Mouse (Mus musculus) brain, embryonic 14.5 days (tissue): ENCODE data around the gene Olfr1293-ps. TPM values are rescaled to one million over a fixed set of nuclear protein-coding genes. Genes with fewer than 3 reads are reported as not detected.

Experiments
- DNase-seq: peaks from one replicate; pipeline ENCODE4 v3.0.0-alpha.2; 2011; ENCODE audit warnings: low read depth
- CTCF ChIP-seq: fragments of 200-500 bp; IDR thresholded peaks from 2 replicates; pipeline ENCODE4 v1.5.1; 2012; ENCODE audit warnings: inconsistent platforms, mild to moderate bottlenecking, moderate library complexity, borderline replicate concordance; ENCODE audit not compliant: insufficient read depth, insufficient read length; ENCODE audit errors: extremely low read depth
- POLR2A ChIP-seq: fragments of 200-500 bp; IDR thresholded peaks from 2 replicates; pipeline ENCODE4 v1.6.1; 2012; ENCODE audit warnings: mild to moderate bottlenecking, inconsistent platforms, borderline replicate concordance; ENCODE audit not compliant: poor library complexity, insufficient read depth, insufficient read length, severe bottlenecking; ENCODE audit errors: extremely low read depth
- polyA plus RNA-seq: library from polyadenylated mRNA; depleted of rRNA; stranded (reverse); fragments of >200 nt; gene quantifications from 2 replicates; pipeline ENCODE4 v1.2.3, GENCODE M21; 2012; rRNA removed

Gene Olfr1293-ps
- not detected in 2 replicates for polyA plus RNA-seq

DNA sequence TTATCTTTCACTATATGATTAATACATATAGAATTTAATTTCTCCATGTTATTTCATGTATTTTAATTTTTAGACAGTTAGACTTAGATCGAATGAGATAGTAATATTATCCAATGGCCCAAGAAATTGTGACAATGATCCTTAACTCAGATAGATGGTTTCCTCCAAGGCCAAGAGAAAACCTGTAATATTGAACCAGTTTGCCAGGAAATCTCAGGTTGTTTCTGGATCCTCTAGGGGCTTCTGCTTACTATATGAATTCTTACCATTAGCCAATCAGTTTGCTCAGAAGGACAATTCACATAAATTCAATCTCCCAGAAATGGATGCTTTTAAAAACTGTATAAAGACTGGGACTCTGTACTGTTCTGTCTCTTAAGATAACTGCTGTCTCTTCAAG lies at the start of gene Olfr1293-ps:
Gene Olfr1293-ps (plus strand): TSS at position 301 of the 400 bp plus-strand sequence.
- DNase-seq: no peak
- TF ChIP-seq CTCF (no peak), POLR2A (no peak)

DNA sequence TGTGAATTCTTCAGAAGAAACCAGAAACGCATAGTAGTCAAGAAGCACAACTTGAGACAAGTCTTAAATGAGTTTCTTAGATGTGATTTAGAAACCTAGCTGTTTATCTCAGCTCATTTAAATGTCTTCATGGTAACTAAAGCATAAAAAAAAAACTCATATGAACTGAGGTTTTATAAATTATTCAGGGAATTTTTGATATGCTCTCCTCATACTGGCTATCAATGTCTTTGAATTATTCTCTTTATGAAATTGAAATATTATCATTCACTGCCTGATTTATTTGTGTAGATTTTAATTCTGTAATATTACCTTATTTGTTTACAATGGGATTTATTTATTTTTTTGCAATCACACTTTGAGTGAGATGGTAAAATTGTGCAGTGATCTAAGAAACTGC lies 44.5 kb upstream of the Olfr1293-ps start, which contains the start of gene Olfr1289:
Gene Olfr1289 (plus strand): TSS at position 301 of the 400 bp plus-strand sequence.
- TF ChIP-seq CTCF: no peak
- TF ChIP-seq POLR2A: no peak

DNA sequence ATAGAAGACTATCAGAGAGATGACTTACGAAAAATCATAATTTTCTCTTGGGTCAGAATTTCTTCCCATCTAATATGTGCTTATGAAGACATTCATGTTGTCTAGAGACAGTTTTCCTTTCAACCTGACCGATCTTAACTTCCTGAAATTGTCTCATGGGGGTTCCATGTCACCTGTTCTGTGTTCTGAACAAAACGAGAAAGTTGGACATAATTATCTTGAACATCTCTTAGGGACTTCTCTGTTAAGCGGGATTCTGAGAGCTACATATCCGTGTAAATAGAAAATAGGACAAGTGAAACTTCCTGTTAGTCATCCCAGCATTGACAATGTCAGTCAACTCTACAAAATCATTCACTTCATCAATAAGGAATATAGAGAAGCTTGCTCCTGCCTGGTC lies 31.3 kb upstream of the Olfr1293-ps start, which contains the start of gene Olfr1290:
Gene Olfr1290 (minus strand): TSS at position 101 of the 400 bp plus-strand sequence.
- no peak for DNase-seq

More for the DNA sequence above, 44.5 kb upstream of the Olfr1293-ps start, which contains the start of gene Olfr1289:
- DNase-seq: no peak

DNA sequence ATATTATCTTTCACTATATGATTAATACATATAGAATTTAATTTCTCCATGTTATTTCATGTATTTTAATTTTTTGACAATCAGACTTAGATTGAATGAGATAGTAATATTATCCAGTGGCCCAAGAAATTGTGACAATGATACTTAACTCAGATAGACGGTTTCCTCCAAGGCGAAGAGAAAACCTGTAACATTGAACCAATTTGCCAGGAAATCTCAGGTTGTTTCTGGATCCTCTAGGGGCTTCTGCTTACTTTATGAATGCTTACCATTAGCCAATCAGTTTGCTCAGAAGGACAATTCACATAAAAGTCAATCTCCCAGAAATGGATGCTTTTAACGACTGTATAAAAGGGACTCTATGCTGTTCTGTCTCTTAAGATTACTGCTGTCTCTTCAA lies 28.1 kb upstream of the Olfr1293-ps start, which contains the start of gene Olfr1291-ps1:
Gene Olfr1291-ps1 (plus strand): TSS at position 301 of the 400 bp plus-strand sequence.
- DNase-seq: no peak
- TF ChIP-seq CTCF (no peak), POLR2A (no peak)

More for the DNA sequence above, 31.3 kb upstream of the Olfr1293-ps start, which contains the start of gene Olfr1290:
- TF ChIP-seq CTCF (no peak), POLR2A (no peak)

DNA sequence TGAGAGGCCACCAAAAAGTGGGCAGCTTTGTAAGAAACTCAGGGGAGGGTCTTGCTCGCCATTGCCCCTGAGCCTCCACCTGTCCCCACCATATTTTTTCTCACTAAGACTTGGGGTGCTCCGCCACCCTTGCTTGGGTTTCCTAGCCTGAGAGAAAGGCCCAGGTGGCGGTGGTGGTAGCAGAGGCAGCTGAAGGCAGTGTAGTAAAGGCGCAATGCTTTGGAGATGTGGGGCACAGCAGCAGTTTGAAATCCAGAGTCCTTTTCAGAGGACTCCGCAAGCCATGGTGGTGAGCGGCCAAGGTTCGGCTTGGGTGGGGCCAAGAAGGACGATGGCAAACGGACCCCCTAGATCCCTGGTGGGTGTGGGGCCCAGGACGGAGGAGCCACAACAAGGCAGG lies 7.6 kb upstream of the Olfr1293-ps start:
- TF ChIP-seq CTCF: no peak
- TF ChIP-seq POLR2A: no peak

DNA sequence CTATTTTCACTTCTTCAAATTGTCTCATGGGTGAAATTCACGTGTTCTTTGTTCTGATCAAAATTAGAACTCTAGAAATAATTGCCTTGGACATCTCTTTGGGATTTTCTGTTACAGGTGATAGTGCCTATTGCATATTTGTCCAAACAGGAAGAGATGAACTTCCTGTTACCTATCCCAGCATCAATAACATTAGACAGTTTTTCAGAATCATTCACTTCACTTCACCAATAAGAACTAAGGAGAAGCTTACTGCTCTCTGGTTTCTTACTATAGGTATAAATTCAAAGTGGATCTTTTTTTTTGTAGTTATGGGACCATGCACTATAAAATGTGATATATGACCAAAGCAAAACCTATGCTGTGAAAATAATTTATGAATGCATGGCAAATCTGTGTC lies 15.2 kb downstream of the Olfr1293-ps start, which contains the start of gene Olfr1294:
Gene Olfr1294 (minus strand): TSS at position 101 of the 400 bp plus-strand sequence.
- no peak for TF ChIP-seq CTCF
- DNase-seq: no peak

More for the DNA sequence above, 7.6 kb upstream of the Olfr1293-ps start:
- no peak for DNase-seq

DNA sequence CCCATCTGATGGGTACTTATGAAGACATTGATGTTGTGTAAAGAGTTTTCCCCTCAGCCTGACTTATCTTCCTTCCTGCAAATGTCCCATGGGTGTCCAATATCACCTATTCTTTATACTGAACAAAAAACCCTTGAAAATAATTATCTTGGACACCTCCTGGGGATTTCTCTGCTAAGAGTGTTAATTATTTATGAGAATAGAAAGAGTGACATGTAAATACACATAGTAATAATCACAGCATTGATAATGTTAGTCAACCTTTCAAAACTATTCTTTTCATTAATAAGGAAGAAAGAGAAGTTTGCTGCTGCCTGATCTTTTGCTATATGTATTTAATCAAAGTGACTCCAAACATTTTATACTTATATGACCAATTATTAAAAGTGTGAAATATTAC lies 44.6 kb downstream of the Olfr1293-ps start, which contains the start of gene Olfr1295:
Gene Olfr1295 (minus strand): TSS at position 101 of the 400 bp plus-strand sequence.
- DNase-seq: no peak
- TF ChIP-seq POLR2A (no peak), CTCF (no peak)

Other genes starting within 250 kb of the Olfr1293-ps start
- not detected in 2 replicates for gene Olfr1278, start 235.1 kb upstream of the Olfr1293-ps start, polyA plus RNA-seq
- gene Olfr1279, start 224.6 kb upstream of the Olfr1293-ps start, polyA plus RNA-seq: not detected in 2 replicates
- gene Olfr1280, start 211.2 kb upstream of the Olfr1293-ps start, polyA plus RNA-seq: not detected in 2 replicates
- gene Olfr1281, start 198.7 kb upstream of the Olfr1293-ps start, polyA plus RNA-seq: not detected in 2 replicates
- gene Olfr1282, start 189.1 kb upstream of the Olfr1293-ps start, polyA plus RNA-seq: not detected in 2 replicates
- gene Olfr1283, start 158.4 kb upstream of the Olfr1293-ps start, polyA plus RNA-seq: not detected in 2 replicates
- gene Olfr1284, start 149.7 kb upstream of the Olfr1293-ps start, polyA plus RNA-seq: not detected in 2 replicates
- gene Olfr1286, start 102.1 kb upstream of the Olfr1293-ps start, polyA plus RNA-seq: not detected in 2 replicates
- gene Olfr1287, start 76.1 kb upstream of the Olfr1293-ps start, polyA plus RNA-seq: not detected in 2 replicates
- gene Olfr1288, start 51.1 kb upstream of the Olfr1293-ps start, polyA plus RNA-seq: not detected in 2 replicates
- gene Olfr1289, start 44.4 kb upstream of the Olfr1293-ps start, polyA plus RNA-seq: not detected in 2 replicates
- not detected in 2 replicates for gene Olfr1290, start 31.4 kb upstream of the Olfr1293-ps start, polyA plus RNA-seq
- not detected in 2 replicates for gene Olfr1291-ps1, start 28.0 kb upstream of the Olfr1293-ps start, polyA plus RNA-seq
- not detected in 2 replicates for gene Olfr1294, start 15.1 kb downstream of the Olfr1293-ps start, polyA plus RNA-seq
- not detected in 2 replicates for gene Olfr1295, start 44.5 kb downstream of the Olfr1293-ps start, polyA plus RNA-seq
- gene Olfr1297, start 101.3 kb downstream of the Olfr1293-ps start, polyA plus RNA-seq: not detected in 2 replicates
- gene Olfr1298, start 124.0 kb downstream of the Olfr1293-ps start, polyA plus RNA-seq: not detected in 2 replicates
- not detected in 2 replicates for gene Olfr1299, start 136.2 kb downstream of the Olfr1293-ps start, polyA plus RNA-seq
- not detected in 2 replicates for gene Olfr1301, start 225.8 kb downstream of the Olfr1293-ps start, polyA plus RNA-seq